Mouse (Mus musculus): Measurements from ENCODE around the gene Psapl1.

Gene Psapl1

GRCm38 (mm10) chr5:36203916-36204315, at the start of gene Psapl1:
Gene Psapl1, plus strand, starts transcription at chr5:36204021.
- no peak for DNase-seq

- DNase-seq, result no peak
These were observed 48.8 kb upstream of the Psapl1 start for GRCm38 (mm10) chr5:36154879-36155485.

GRCm38 (mm10) chr5:36165424-36166302, 38.2 kb upstream of the Psapl1 start:
- DNase-seq, result no peak

GRCm38 (mm10) chr5:36166346-36167013, 37.3 kb upstream of the Psapl1 start:
- no peak for DNase-seq

- peak; percentile 64 to 74 for DNase-seq
These were observed 34.7 kb upstream of the Psapl1 start for GRCm38 (mm10) chr5:36168963-36169650.

GRCm38 (mm10) chr5:36174569-36175115, 29.2 kb upstream of the Psapl1 start:
- DNase-seq, result peak; percentile 57 to 66

- peak; percentile 67 to 77 for DNase-seq
These were observed 27.4 kb upstream of the Psapl1 start for GRCm38 (mm10) chr5:36176409-36176808.

- no peak for DNase-seq
These were observed 26.9 kb upstream of the Psapl1 start for GRCm38 (mm10) chr5:36176873-36177272.

- peak; percentile 23 to 40 for DNase-seq
These were observed 25.6 kb upstream of the Psapl1 start for GRCm38 (mm10) chr5:36178215-36178614.

- no peak for DNase-seq
These were observed 25.0 kb upstream of the Psapl1 start for GRCm38 (mm10) chr5:36178785-36179184.

GRCm38 (mm10) chr5:36179708-36180107, 24.1 kb upstream of the Psapl1 start:
- DNase-seq, result no peak

- DNase-seq, result no peak
These were observed 21.5 kb upstream of the Psapl1 start for GRCm38 (mm10) chr5:36182326-36182725.

GRCm38 (mm10) chr5:36186294-36187053, 17.3 kb upstream of the Psapl1 start:
- peak in 1 of 2 experiments; percentile 31 for DNase-seq

- peak; percentile 24 to 41 for DNase-seq
These were observed 15.5 kb upstream of the Psapl1 start for GRCm38 (mm10) chr5:36188310-36188709.

GRCm38 (mm10) chr5:36191285-36191684, 12.5 kb upstream of the Psapl1 start:
- no peak for DNase-seq

GRCm38 (mm10) chr5:36191876-36192275, 11.9 kb upstream of the Psapl1 start:
- peak; percentile 29 to 48 for DNase-seq

GRCm38 (mm10) chr5:36192677-36193076, 11.1 kb upstream of the Psapl1 start:
- DNase-seq, result no peak

GRCm38 (mm10) chr5:36194631-36195030, 9.2 kb upstream of the Psapl1 start:
- DNase-seq, result no peak

- no peak for DNase-seq
These were observed 8.4 kb upstream of the Psapl1 start for GRCm38 (mm10) chr5:36195436-36195835.

GRCm38 (mm10) chr5:36199519-36199918, 4.3 kb upstream of the Psapl1 start:
- no peak for DNase-seq

GRCm38 (mm10) chr5:36202781-36203180, 1.0 kb upstream of the Psapl1 start:
- DNase-seq, result no peak

GRCm38 (mm10) chr5:36203421-36203820, 400 bp upstream of the Psapl1 start:
- no peak for DNase-seq

Measured in kidney, postnatal 4 days (tissue).